Mouse (Mus musculus): ENCODE data around the gene Btn2a2. TPM values are rescaled to one million over a fixed set of nuclear protein-coding genes. Genes with fewer than 3 reads are reported as not detected.

The Btn2a2 gene
- polyA plus RNA-seq, 1 experiment from 2014 or later, result 0.65 TPM

DNA sequence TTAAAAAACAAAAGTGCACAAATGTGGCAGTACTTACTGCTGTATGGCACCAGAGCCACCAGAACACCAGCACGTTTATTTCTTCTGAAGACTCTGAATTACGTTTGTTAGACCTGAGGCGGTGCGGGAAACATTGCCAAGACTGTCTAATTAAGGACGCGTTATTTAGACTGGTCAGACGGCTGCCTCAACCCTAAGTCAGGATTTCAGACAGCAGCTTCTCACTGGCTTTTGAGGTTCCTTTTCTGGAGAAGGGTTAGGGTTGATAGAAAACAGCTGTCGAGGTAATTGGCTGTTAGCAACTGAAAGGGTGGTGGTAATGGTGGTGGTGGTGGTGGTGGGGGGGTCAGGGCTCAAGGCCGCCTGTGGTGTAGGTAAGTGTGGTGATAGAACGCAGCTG, 10.0 kb upstream of the Btn2a2 start:
- no peak for DNase-seq (ENCODE audit: low spot score)

DNA sequence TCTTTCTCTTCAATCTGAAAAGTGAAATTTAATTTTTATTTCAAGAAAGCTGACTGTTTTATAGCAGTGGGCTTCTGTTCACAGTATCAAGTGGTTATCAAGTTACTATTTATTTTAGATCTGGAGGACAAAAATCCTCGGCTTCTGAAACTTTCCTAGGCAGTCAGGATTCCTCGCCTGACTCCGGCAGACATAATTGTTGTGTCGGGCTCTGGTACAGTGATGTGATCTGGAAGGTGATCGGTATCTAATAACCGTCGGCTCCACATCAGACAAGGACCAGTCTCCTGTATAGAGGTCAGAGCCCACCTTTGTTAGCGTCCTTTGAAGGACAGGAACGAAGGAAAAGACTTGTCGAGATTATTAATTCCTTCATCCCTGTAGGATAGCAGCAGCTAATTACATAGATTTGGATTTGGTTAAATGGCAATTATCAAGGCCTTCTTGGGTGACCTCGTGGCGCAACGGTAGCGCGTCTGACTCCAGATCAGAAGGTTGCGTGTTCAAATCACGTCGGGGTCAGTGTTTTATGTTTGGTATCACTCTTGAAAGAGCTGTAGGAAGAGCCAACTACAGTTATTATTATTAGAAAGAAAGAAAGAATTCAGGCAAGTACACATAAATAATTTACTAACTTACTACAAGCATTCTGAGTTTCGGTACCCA, 9.1 kb upstream of the Btn2a2 start:
- peak; percentile 41 for DNase-seq (ENCODE audit: low spot score)

- no peak for DNase-seq (ENCODE audit: low spot score)
Observed at GRCm38 (mm10) chr13:23495526-23495925, 6.9 kb upstream of the Btn2a2 start.

DNA sequence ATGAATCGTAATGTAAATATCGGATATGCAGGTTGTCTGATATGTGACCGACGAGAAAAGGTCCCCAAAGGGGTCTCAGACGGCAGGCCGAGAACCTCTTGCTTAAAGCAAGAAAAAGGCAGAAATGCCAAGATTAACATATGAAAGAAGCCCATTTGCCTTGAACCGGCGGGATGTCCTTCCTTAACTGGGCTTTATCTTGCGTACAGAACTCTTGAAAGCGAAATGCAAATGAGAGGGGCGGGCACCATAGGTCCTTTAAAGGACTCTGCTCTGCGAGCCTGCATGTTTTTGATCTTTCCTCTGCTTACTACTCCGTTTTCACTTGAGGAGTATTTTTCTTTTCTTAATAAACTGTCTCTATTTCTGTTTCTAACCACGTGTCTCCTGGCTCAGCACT, 3.3 kb upstream of the Btn2a2 start:
- DNase-seq (ENCODE audit: low spot score), result no peak

DNA sequence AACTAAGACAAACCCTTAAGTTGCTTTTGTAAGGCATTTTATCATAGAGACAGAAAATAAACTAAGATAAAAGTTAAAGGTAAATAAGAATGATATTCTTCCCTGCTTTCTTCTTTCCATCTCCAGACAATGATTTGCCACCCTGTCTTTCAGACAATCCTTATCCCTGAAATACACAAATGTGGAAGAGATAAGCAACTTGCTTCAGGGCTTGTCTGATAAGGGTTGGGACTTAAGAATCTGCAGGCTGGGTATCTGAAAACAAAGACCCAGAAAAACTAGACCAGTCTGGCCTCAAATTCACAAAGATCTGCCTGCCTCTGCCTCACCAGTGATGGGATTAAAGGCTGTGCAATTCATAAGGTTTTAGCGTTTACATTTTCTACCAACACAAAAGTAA, 2.6 kb upstream of the Btn2a2 start:
- no peak for DNase-seq (ENCODE audit: low spot score)

DNA sequence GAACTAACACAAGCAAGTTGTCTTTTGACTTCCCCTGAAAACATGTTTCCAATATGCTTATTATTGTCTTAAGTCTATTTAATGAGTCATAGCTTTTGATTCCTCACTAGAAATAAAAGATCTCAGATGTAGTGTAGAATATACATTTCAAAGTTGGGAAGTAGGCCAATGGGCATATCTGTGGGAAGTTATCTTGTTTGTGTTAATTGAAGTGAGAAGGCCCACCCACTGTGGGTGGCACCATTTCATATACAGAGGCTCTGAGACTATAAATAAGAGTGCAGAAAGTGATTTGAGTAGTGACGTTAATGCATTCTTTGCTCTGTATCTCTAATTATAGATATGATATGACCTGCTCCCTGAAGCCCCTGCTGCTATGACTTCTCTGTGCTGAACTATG, 2.2 kb upstream of the Btn2a2 start:
- DNase-seq (ENCODE audit: low spot score), result no peak

GRCm38 (mm10) chr13:23485271-23485670, 3.4 kb downstream of the Btn2a2 start:
- DNase-seq (ENCODE audit: low spot score), result no peak

- DNase-seq (ENCODE audit: low spot score), result no peak
Observed at GRCm38 (mm10) chr13:23483153-23483552, 5.5 kb downstream of the Btn2a2 start.

DNA sequence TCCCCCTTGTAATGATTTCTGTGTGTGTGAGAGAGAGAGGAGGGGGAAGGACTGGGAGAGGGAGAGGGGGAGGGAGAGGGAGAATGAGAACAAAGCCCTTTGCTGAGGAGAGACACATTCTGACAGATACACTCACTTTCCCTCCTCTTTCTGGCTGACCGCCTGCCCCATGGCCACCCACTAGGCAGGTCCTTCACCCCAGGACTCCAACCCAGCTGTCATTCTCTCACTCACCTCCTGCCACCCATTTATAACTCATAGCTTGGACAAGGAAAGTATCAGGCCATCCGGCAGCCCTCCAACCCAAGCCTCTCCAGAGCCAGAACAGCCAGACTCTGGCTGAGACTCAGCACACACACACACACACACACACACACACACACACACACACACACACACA, 13.0 kb downstream of the Btn2a2 start:
- no peak for DNase-seq (ENCODE audit: low spot score)

- DNase-seq (ENCODE audit: low spot score), result peak; percentile 86
Observed at GRCm38 (mm10) chr13:23466911-23467310, 21.7 kb downstream of the Btn2a2 start.

- DNase-seq (ENCODE audit: low spot score), result no peak
Observed at GRCm38 (mm10) chr13:23466306-23466705, 22.4 kb downstream of the Btn2a2 start.

- peak; percentile 40 for DNase-seq (ENCODE audit: low spot score)
Observed at GRCm38 (mm10) chr13:23465600-23466109, 23.0 kb downstream of the Btn2a2 start, which contains the start of gene Btn1a1. Btn1a1 (minus strand) TSS chr13:23465901.

- DNase-seq (ENCODE audit: low spot score), result peak; percentile 41
Observed at GRCm38 (mm10) chr13:23464841-23465366, 23.8 kb downstream of the Btn2a2 start.

DNA sequence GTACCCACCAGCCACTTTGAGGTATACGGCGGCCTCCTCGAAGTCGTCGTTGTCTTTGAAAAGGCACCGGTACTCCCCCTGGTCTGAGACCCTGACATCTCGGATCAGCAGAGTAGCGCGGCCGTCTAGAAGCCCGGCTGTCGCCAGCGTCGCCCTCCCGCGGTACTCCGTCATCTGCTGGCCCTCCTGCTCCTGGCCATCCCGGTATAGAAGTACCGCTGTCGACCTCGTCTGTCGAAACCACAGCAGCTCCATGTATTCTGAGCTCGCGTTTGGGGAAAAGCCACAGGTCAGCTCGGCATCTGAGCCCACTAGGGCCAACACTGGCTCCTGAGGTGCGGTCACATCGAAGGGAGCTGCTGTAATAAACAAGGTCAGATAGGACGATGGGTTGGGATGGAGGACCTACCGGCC, 24.4 kb downstream of the Btn2a2 start:
- DNase-seq (ENCODE audit: low spot score), result no peak

GRCm38 (mm10) chr13:23463381-23464223, 25.1 kb downstream of the Btn2a2 start:
- peak; percentile 65 for DNase-seq (ENCODE audit: low spot score)

- DNase-seq (ENCODE audit: low spot score), result no peak
Observed at GRCm38 (mm10) chr13:23462669-23463068, 26.0 kb downstream of the Btn2a2 start.

DNA sequence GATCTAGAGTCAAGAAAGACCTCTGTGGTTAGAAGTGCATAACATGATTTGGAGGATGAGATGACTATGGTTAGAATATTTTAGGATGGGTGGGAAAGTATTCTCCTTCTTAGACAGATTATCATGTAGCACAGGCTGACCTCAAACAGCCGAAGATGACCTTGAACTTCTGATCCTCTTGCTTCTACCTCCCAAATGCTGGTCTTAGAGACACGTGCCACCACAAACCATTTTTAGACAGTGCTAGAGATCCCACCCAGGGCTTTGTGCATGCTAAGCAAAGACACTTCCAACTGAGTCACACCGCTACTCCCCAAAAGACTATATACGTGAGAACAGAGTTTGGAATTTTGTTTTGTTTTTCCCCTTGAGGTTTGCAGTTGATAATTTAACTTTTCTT, 26.6 kb downstream of the Btn2a2 start:
- no peak for DNase-seq (ENCODE audit: low spot score)

DNA sequence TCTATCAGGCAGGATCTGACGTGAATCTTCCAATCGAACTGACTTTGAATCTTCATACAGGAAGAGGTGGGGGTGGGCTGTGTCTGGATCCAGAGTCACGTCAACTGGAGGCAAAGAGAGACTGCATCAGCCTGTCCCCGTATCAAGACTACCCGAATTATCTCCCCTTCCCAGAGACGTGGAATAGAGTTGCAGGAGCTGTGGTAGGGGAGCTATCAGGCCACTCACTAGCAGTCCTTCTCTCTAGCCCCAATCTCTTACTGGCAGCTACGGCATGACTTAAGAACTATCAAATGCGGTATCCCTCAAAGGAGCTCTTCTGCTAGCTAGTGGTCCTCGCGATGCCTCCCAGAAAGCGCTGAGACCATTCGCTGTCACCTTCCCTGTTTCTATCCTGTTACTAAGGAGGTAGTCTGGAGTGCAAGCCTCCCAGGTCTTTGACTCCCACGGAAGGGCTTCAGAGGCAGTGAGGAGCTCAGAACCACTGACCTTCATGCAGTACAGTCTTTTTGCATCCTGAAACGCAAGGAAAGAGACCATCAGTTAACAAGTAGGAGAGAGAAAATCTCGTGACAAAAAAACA, 29.3 kb downstream of the Btn2a2 start:
- DNase-seq (ENCODE audit: low spot score), result no peak

GRCm38 (mm10) chr13:23453926-23454325, 34.7 kb downstream of the Btn2a2 start:
- no peak for DNase-seq (ENCODE audit: low spot score)

DNA sequence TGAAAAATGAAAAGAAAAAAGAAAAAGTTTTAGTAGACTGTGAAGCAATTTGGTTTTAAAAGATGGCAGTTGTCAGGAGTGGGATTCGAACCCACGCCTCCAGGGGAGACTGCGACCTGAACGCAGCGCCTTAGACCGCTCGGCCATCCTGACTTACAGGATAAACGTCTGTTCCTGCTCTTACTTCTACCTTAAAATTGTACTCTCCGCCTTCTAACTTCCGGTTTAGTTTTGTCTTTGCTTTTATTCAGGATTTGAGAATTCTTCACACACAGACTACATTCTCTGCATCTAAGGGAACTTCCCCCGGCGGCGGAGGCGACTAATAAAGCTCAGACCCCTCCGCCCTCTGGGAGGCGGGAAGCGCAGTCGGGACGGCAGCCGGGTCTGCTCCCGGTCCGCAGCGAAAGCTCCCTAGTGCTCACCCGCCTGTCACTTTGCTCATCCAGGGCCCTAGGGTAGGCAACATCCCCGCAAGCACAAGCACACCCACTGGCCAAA, 35.2 kb downstream of the Btn2a2 start:
- peak; percentile 86 for DNase-seq (ENCODE audit: low spot score)

GRCm38 (mm10) chr13:23450398-23450797, 38.3 kb downstream of the Btn2a2 start:
- DNase-seq (ENCODE audit: low spot score), result peak; percentile 89
